Mouse (Mus musculus) liver, adult 2 months (tissue): ENCODE measurements around the gene Fam149b.

Experiments used
- CTCF ChIP-seq: fragments of 200-500 bp; IDR thresholded peaks from 2 replicates; pipeline ENCODE4 v1.5.1; 2011; ENCODE audit warnings: low read depth, low read length, control low read depth
- POLR2A ChIP-seq: fragments of 200-500 bp; IDR thresholded peaks from 2 replicates; pipeline ENCODE4 v1.6.1; 2011; ENCODE audit warnings: low read length, control low read depth; ENCODE audit not compliant: insufficient read depth; ENCODE audit errors: extremely low read depth

GRCm38 (mm10) chr14:20371854-20372253, 23.9 kb downstream of the Fam149b start:
- TF ChIP-seq POLR2A, result no peak
- TF ChIP-seq CTCF, result no peak
